Mouse (Mus musculus) retina, adult 2 months (tissue): ENCODE measurements at regions not wholly inside any gene's neighbourhood (a gene's known extent, or its start where the extent isn't known, plus 50 kb on each side); places are given as distances from the start of the nearest gene placed in this dataset.

Experiments used
- DNase-seq: peaks from one replicate; pipeline ENCODE4 v3.0.0-alpha.2; 2012; ENCODE audit warnings: low read depth, low spot score

- no peak for DNase-seq
These were observed 60.6 kb downstream of the Serpinb6d start for GRCm38 (mm10) chr13:33721851-33722250.

DNA sequence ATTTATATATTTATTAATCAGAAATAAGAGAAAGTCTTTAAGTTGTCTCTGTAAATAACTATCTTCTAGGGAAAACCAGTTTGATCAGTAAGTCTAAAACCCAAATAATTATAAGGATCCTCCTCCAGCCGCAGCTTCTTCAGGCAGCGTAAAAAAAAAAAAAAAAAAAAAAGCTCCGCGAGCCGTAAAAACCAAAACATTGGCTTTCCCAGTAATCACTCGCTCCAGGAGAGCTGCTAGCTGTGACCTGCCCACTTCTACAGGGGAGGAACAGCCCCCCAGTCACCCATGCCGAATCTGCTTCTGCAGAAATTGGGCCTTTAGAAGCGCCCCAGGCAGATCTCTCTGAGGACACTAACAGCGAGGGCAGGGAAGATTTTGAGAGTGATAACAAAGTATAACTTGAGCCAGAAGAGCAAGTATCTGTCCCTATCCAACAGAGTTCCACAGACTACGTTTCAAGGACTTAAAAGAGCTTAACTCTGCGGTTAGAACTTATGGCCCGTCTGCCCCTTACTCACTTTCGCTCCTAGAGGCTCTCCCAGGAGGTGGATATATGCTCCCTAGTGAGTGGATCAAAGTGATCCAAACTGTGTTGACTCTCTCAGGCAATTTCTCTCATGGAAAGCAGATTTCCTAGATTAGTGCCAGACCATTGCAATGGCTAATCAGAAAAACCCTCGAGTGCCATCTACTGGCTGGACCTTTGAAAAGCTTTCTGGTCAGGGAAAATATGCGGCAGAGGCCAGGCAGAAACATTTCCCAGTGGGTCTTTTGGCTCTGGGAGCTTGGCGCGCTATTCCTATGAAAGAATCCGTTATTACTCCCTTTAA, 80.7 kb downstream of the Serpinb6e start:
- peak; percentile 29 for DNase-seq

DNA sequence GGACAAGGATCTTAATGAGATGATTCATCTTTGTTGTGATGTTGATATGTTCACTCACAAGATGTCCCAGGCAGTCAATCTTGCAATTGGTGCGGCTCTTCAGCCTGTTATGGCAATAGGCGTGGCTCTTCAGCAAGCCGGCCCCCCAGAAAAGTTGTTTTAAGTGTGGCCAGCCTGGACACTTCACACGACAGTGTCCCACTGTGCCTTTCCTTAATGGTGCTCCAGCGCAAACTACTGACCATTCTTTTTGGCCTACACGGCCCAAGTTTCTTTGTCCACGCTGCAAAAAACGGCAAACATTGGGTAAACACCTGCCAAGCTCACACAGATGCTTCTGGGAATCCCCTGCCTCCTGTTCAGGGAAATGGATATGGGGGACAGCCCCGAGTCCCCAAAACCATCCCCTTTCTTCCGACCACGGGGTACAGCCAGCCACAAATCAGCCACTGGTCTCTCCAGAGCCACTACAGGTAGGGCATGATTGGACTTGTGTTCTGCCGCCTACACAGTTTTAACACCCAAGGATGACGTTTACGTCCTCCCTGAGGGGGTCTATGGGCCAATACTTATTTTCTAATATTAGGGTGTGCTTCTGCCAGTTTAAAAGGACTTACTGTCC, 79.8 kb downstream of the Serpinb6e start:
- no peak for DNase-seq
